ENCODE assay signal across 7 mouse cellular contexts in genomic region chr5:24599137-24599536, GRCm38 (mm10). TPM values are rescaled to one million over a fixed set of nuclear protein-coding genes. Genes with fewer than 3 reads are reported as not detected.
DNase-seq lines count a peak whose midpoint lies in the region; ATAC-seq and TF ChIP-seq lines count a peak whose summit lies in the region.

No protein-coding gene starts in this region.

- H3K4me3 ChIP-seq in layer of hippocampus, adult 2 months, result peak overlapping the region; percentile 55
- peak overlapping the region; percentile 55 for H3K4me3 ChIP-seq in forebrain, embryonic 12.5 days (replicated peaks)
- no peak overlapping the region for H3K4me3 ChIP-seq in intestine, postnatal 0 days (ENCODE audit: low read depth, low read length)
- H3K4me3 ChIP-seq in neural tube, embryonic 15.5 days (replicated peaks), result peak overlapping the region; percentile 55

- H3K9me3 ChIP-seq in forebrain, embryonic 12.5 days, result no peaks in the 10 kb centered on the region
- H3K9me3 ChIP-seq in intestine, postnatal 0 days (ENCODE audit: control insufficient read depth), result no peaks in the 10 kb centered on the region
- H3K9me3 ChIP-seq in neural tube, embryonic 15.5 days (replicated peaks), result no peaks in the 10 kb centered on the region

- H3K36me3 ChIP-seq in forebrain, embryonic 12.5 days (replicated peaks), result peaks cover 18% of the 10 kb centered on the region
- H3K36me3 ChIP-seq in intestine, postnatal 0 days (ENCODE audit: control insufficient read depth, insufficient read depth), result 0 out of 2 replicates have a peak, but pooled peaks cover 8% of the 10 kb centered on the region
- peaks cover 17% of the 10 kb centered on the region for H3K36me3 ChIP-seq in neural tube, embryonic 15.5 days

- H3K4me2 ChIP-seq in forebrain, embryonic 12.5 days, result peak overlapping the region; percentile 89
- H3K4me2 ChIP-seq in intestine, postnatal 0 days (replicated peaks; ENCODE audit: low read depth), result peak overlapping the region; percentile 80
- H3K4me2 ChIP-seq in neural tube, embryonic 15.5 days, result peak overlapping the region; percentile 97

- H3K9ac ChIP-seq in forebrain, embryonic 12.5 days, result peak overlapping the region; percentile 72
- H3K9ac ChIP-seq in intestine, postnatal 0 days (ENCODE audit: low read depth, low read length), result no peak overlapping the region
- peak overlapping the region; percentile 65 for H3K9ac ChIP-seq in neural tube, embryonic 15.5 days (replicated peaks)

- no peak for DNase-seq in layer of hippocampus, adult 2 months (ENCODE audit: low spot score in 2 of 2)
- DNase-seq in layer of hippocampus, postnatal 25 days (ENCODE audit: extremely low spot score in 1 of 2, low spot score in 1 of 2), result no peak
- no peak for DNase-seq in spleen, postnatal 14 days (ENCODE audit: low spot score in 2 of 2)

- no peak for TF ChIP-seq CTCF in layer of hippocampus, adult 2 months (conservative IDR thresholded peaks at IDR 0.05)
- no peak for TF ChIP-seq CTCF in intestine, postnatal 0 days (IDR thresholded peaks at IDR 0.05; ENCODE audit: low read depth)

- no peak overlapping the region; the same call in 1 of the 2 replicates for H3K27ac ChIP-seq in layer of hippocampus, adult 2 months
- H3K27ac ChIP-seq in forebrain, embryonic 12.5 days, result peak overlapping the region; percentile 86
- no peak overlapping the region for H3K27ac ChIP-seq in intestine, postnatal 0 days (ENCODE audit: low read depth, low read length)
- peak overlapping the region; percentile 71; the same call in 1 of the 2 replicates for H3K27ac ChIP-seq in neural tube, embryonic 15.5 days (replicated peaks)

- peaks cover 88% of the 10 kb centered on the region for H3K4me1 ChIP-seq in forebrain, embryonic 12.5 days
- H3K4me1 ChIP-seq in intestine, postnatal 0 days (replicated peaks; ENCODE audit: control insufficient read depth, insufficient read depth, low read length), result peaks cover 3% of the 10 kb centered on the region; the same call in 1 of the 2 replicates
- H3K4me1 ChIP-seq in neural tube, embryonic 15.5 days, result peaks cover 84% of the 10 kb centered on the region

- no peak for ATAC-seq in forebrain, embryonic 12.5 days (ENCODE audit: low FRiP score)
- ATAC-seq in intestine, postnatal 0 days, result no peak
- ATAC-seq in neural tube, embryonic 15.5 days (ENCODE audit: low FRiP score), result no peak
- no peak for ATAC-seq in megakaryocyte-erythroid progenitor cell, adult 5-6 weeks (replicated peaks; ENCODE audit: low FRiP score, low TSS enrichment, poor library complexity, severe bottlenecking)

- H3K27me3 ChIP-seq in forebrain, embryonic 12.5 days, result peaks cover 3% of the 10 kb centered on the region; the same call in 1 of the 2 replicates
- H3K27me3 ChIP-seq in intestine, postnatal 0 days (replicated peaks; ENCODE audit: control insufficient read depth, insufficient read depth, low read length), result peaks cover 28% of the 10 kb centered on the region
- H3K27me3 ChIP-seq in neural tube, embryonic 15.5 days (replicated peaks), result no peaks in the 10 kb centered on the region

- 16% methylated on average over 8 of the region's 8 CpGs for WGBS in forebrain, embryonic 12.5 days
- WGBS in intestine, postnatal 0 days, result 29% methylated on average over 8 of the region's 8 CpGs
- WGBS in neural tube, embryonic 15.5 days, result 14% methylated on average over 8 of the region's 8 CpGs

RNA-seq across cellular contexts. Expression of gene Chpf2, which starts 12.6 kb away (rescaled TPM):
- total RNA-seq in layer of hippocampus, adult 2 months (2021), result 10 to 100 TPM; 63.6 to 66.7 TPM
- total RNA-seq in layer of hippocampus, postnatal 25 days (2021), result 10 to 100 TPM; 55.5 to 79.0 TPM
- polyA plus RNA-seq in forebrain, embryonic 12.5 days (2016; fragmentation: Nextera tagmentation; extraction: Ambion mirVana), result 18.7 and 18.8 TPM in 2 replicates
- 23.5 and 24.4 TPM in 2 replicates for polyA plus RNA-seq in intestine, postnatal 0 days (2015; fragmentation: Nextera tagmentation; extraction: Ambion mirVana)
- polyA plus RNA-seq in neural tube, embryonic 15.5 days (2015; fragmentation: Nextera tagmentation; extraction: Ambion mirVana), result 19.3 and 21.2 TPM in 2 replicates
- total RNA-seq in megakaryocyte-erythroid progenitor cell, adult 5-6 weeks (2014; fragmentation: Nextera tagmentation), result 12.0 and 14.7 TPM in 2 replicates
- total RNA-seq in megakaryocyte-erythroid progenitor cell, adult 5-6 weeks (2017), result 14.5 and 22.5 TPM in 2 replicates

RNA-seq across cellular contexts. Expression of gene Abcf2, which starts 21.9 kb away (rescaled TPM):
- total RNA-seq in layer of hippocampus, adult 2 months (2021), result 10 to 100 TPM; 75.9 to 81.4 TPM
- 10 to 100 TPM; 72.6 to 80.0 TPM for total RNA-seq in layer of hippocampus, postnatal 25 days (2021)
- 141 and 142 TPM in 2 replicates for polyA plus RNA-seq in forebrain, embryonic 12.5 days (2016; fragmentation: Nextera tagmentation; extraction: Ambion mirVana)
- 40.1 and 40.5 TPM in 2 replicates for polyA plus RNA-seq in intestine, postnatal 0 days (2015; fragmentation: Nextera tagmentation; extraction: Ambion mirVana)
- 82.8 and 93.1 TPM in 2 replicates for polyA plus RNA-seq in neural tube, embryonic 15.5 days (2015; fragmentation: Nextera tagmentation; extraction: Ambion mirVana)
- 70.2 and 80.7 TPM in 2 replicates for total RNA-seq in megakaryocyte-erythroid progenitor cell, adult 5-6 weeks (2014; fragmentation: Nextera tagmentation)
- total RNA-seq in megakaryocyte-erythroid progenitor cell, adult 5-6 weeks (2017), result 122 and 164 TPM in 2 replicates

RNA-seq across cellular contexts. Expression of gene Smarcd3, which starts 25.1 kb away (rescaled TPM):
- 10 to 100 TPM; 88.7 to 90.9 TPM for total RNA-seq in layer of hippocampus, adult 2 months (2021)
- 10 to 100 TPM; 91.4 to 93.2 TPM for total RNA-seq in layer of hippocampus, postnatal 25 days (2021)
- 101 and 113 TPM in 2 replicates for polyA plus RNA-seq in forebrain, embryonic 12.5 days (2016; fragmentation: Nextera tagmentation; extraction: Ambion mirVana)
- polyA plus RNA-seq in intestine, postnatal 0 days (2015; fragmentation: Nextera tagmentation; extraction: Ambion mirVana), result 6.6 and 6.8 TPM in 2 replicates
- polyA plus RNA-seq in neural tube, embryonic 15.5 days (2015; fragmentation: Nextera tagmentation; extraction: Ambion mirVana), result 111 and 135 TPM in 2 replicates
- total RNA-seq in megakaryocyte-erythroid progenitor cell, adult 5-6 weeks (2014; fragmentation: Nextera tagmentation), result not detected in 2 replicates
- not detected in 2 replicates for total RNA-seq in megakaryocyte-erythroid progenitor cell, adult 5-6 weeks (2017)

RNA-seq across cellular contexts. Expression of gene 4931409K22Rik, which starts 42.5 kb away (rescaled TPM):
- not detected for total RNA-seq in layer of hippocampus, adult 2 months (2021)
- not detected for total RNA-seq in layer of hippocampus, postnatal 25 days (2021)
- 0.24 and 0.37 TPM in 2 replicates for polyA plus RNA-seq in forebrain, embryonic 12.5 days (2016; fragmentation: Nextera tagmentation; extraction: Ambion mirVana)
- not detected in 2 replicates for polyA plus RNA-seq in intestine, postnatal 0 days (2015; fragmentation: Nextera tagmentation; extraction: Ambion mirVana)
- 0.24 and 0.26 TPM in 2 replicates for polyA plus RNA-seq in neural tube, embryonic 15.5 days (2015; fragmentation: Nextera tagmentation; extraction: Ambion mirVana)
- total RNA-seq in megakaryocyte-erythroid progenitor cell, adult 5-6 weeks (2014; fragmentation: Nextera tagmentation), result not detected in 2 replicates
- total RNA-seq in megakaryocyte-erythroid progenitor cell, adult 5-6 weeks (2017), result not detected in 2 replicates

RNA-seq across cellular contexts. Expression of gene Asb10, which starts 58.4 kb away (rescaled TPM):
- under 1 TPM in 1 of 2 experiments, not detected in 1; 0.31 TPM for total RNA-seq in layer of hippocampus, adult 2 months (2021)
- total RNA-seq in layer of hippocampus, postnatal 25 days (2021), result under 1 TPM; 0.27 to 0.52 TPM
- 0.10 TPM in 1 of 2 replicates, not detected in the other for polyA plus RNA-seq in forebrain, embryonic 12.5 days (2016; fragmentation: Nextera tagmentation; extraction: Ambion mirVana)
- polyA plus RNA-seq in intestine, postnatal 0 days (2015; fragmentation: Nextera tagmentation; extraction: Ambion mirVana), result 0.09 and 0.18 TPM in 2 replicates
- 0.40 and 0.87 TPM in 2 replicates for polyA plus RNA-seq in neural tube, embryonic 15.5 days (2015; fragmentation: Nextera tagmentation; extraction: Ambion mirVana)
- total RNA-seq in megakaryocyte-erythroid progenitor cell, adult 5-6 weeks (2014; fragmentation: Nextera tagmentation), result not detected in 2 replicates
- not detected in 2 replicates for total RNA-seq in megakaryocyte-erythroid progenitor cell, adult 5-6 weeks (2017)

Comparison
In these comparisons a context has a peak if more than half of its experiments do, and no peak if none do; other contexts are left out.
1. H3K27ac ChIP-seq: peak in forebrain, embryonic 12.5 days (single experiment) and neural tube, embryonic 15.5 days (single experiment); none in layer of hippocampus, adult 2 months (single experiment) and intestine, postnatal 0 days (single experiment).
2. RNA of gene Smarcd3, which starts 25.1 kb away (total RNA-seq): 91.4 to 93.2 TPM in layer of hippocampus, postnatal 25 days and 88.7 to 90.9 TPM in layer of hippocampus, adult 2 months; not detected in megakaryocyte-erythroid progenitor cell, adult 5-6 weeks; every median in the first group is over 10 times any median in the second.
3. Peak in every context shown above with its lines, with median percentiles within 50 percentile points of each other: H3K4me2 ChIP-seq.